Mouse (Mus musculus): ENCODE data around the gene Ace2. TPM values are rescaled to one million over a fixed set of nuclear protein-coding genes. Genes with fewer than 3 reads are reported as not detected.
A peak's percentile ranks its signal among the peaks of the same experiment; 100 is the strongest.

Ace2 gene
- total RNA-seq, 2 experiments from 2014 or later, result 1.6 to 1.8 TPM

DNA sequence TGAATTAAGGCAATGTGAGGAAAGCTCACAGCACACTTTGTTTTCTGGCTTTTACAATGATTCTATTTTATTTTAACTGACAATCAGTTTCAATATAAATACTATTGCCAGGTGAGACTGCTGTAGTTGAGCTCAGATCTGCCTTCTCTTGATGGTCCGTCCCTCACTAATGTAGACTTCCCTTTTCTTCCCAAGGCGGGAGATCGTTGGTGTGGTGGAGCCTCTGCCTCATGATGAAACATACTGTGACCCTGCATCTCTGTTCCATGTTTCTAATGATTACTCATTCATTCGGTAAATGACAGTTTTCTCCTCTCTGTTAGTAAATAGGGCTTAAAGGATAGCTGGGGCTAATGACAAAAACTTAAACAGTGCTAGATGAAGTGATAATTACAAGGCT, 34.7 kb downstream of the Ace2 start:
- intact Hi-C loops (cut with DNase I), result no loop called here
- DNase-seq (ENCODE audit: low spot score in 2 of 2), result no peak

DNA sequence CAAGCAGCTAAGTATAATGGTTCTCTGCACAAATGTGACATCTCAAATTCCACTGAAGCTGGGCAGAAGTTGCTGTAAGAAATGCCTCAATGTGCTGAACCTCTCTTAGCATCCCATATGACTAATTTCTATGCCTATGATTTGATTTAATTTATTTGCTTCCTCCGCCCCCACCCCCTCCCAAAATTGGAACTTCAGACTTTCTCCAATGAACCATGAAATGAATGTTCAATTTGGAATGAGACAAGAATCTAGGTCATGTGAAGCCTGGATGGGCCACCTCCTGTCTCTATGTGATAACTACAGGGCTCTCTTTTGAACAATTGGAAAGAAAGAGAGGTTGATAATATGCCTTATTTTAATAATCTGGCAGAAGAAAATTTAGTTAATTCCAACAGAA, 36.2 kb downstream of the Ace2 start:
- intact Hi-C loops (cut with DNase I), result loop anchor here (5.0 kb wide), 1 partner anchor 73 kb away; no protein-coding TSS in a partner anchor
- no peak for DNase-seq (ENCODE audit: low spot score in 2 of 2)

DNA sequence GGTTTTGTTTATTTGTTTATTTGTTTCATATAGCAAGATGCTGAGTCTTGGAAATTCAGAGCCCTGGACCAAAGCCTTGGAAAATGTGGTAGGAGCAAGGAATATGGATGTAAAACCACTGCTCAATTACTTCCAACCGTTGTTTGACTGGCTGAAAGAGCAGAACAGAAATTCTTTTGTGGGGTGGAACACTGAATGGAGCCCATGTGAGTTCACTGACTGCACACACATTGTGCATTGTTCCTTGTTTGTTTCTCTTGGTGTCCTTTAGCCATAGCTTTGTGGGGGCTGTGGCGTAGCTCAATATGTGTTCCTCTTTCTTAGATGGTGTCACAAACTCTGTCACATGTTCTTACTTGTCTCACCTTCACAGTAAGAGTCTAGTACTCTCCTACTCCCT, 36.6 kb downstream of the Ace2 start:
- intact Hi-C loops (cut with DNase I), result loop anchor here (5.0 kb wide), 1 partner anchor 73 kb away; no protein-coding TSS in a partner anchor
- no peak for DNase-seq (ENCODE audit: low spot score in 2 of 2)

DNA sequence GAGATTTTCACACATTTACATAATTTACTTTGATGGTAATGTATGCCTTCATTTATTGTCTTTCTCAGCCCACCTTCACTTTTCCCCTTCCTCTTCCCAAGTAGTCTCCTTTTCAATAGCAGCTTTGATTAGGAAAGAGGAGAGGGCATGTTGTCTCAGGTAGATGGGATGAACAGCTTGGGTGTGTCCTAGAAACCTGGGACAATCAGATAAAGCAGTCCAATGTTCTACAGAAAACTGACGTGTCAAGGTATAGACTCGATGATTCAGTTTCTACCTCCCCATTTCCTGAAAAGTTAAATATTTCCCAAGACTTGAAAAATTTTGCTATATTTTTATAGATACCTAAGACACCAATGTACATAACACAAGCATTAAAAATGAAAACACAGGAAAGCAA, 39.7 kb downstream of the Ace2 start:
- intact Hi-C loops (cut with DNase I), result loop anchor here (5.0 kb wide), 1 partner anchor 77 kb away; no protein-coding TSS in a partner anchor
- no peak for DNase-seq (ENCODE audit: low spot score in 2 of 2)

DNA sequence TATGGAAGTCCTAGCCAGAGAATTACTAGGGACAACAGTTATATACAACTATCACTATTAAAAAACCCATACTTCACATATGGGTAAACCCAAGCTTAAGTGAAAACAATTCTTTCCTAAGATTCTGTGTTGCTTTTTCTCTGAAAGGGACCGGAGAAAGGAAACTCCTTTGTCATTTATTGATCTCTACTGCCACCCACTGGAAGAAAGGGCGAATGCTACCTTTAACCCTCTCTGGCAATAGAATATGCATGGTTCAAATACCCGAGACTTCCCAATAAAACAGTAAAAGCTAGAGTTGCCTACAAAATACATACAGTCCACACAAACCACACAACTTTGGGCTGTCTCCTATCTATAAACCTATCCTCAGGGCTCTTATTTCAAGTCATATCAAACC, 40.6 kb downstream of the Ace2 start:
- intact Hi-C loops (cut with DNase I), result loop anchor here (5.0 kb wide), 2 partner anchors 77 to 108 kb away; no protein-coding TSS in a partner anchor

DNA sequence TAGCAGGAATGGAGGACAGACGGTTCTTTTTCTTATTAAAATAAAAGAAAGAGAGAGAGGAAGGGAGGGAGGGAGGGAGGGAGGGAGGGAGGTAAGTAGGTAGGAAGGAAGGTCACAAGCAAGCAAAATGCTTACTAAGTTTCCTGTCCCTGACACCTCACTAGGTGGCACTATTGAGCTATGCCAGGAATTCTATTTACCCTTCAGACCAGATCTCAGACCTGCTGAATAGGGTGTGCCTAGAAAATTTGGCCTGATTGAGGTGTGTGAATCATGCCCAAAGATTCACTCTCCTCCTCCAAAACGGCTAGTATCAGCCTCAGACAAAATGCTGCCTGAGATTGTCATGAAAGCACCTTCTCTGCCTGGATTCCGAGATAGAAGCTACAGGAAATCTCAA, 44.7 kb downstream of the Ace2 start:
- DNase-seq (ENCODE audit: low spot score in 2 of 2), result peak; percentile 14 to 59
- intact Hi-C loops (cut with DNase I), result loop anchor here (1.0 to 5.0 kb wide), 2 partner anchors 103 to 216 kb away; no protein-coding TSS in a partner anchor

More for the DNA sequence above, 40.6 kb downstream of the Ace2 start:
- peak; percentile 59 to 66 for DNase-seq (ENCODE audit: low spot score in 2 of 2)

DNA sequence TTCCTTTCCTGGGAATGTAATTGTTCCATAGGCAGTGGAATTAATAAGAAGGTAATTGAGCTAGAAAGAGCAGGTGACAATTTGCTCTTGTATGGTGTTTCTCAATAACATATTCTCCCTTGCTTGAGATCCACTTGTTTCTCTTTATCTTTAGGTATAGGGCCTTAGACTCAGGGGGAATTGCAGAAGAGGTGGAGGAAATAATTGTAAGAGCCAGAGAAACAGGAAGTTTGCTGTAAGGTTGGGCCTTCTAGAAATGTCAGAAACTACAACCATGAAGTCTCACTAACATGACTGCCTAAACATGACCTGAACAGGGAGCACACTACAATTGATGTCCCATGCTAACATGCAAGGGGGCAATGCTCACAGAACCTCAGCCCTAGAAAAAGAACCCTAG, 50.7 kb downstream of the Ace2 start:
- no peak for DNase-seq (ENCODE audit: low spot score in 2 of 2)
- intact Hi-C loops (cut with DNase I), result no loop called here

DNA sequence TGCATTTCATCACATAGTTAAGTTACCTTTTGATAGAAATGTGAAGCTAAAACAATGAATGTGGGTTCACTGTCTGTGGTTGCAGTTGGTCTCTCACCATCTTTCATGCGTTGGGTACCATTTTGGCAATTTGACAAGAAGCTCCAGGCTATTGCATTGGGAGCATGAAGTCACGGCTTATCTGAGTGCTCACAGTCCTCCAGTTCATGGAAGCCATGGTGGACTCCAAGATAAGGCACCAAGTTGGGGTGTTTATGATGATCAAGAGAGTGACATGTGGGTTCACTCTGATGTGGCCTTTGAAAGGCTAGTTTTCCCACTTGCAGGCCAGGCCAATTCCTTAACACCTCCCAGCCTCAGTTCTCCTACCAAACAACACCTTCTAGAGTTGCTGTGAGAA, 58.5 kb downstream of the Ace2 start:
- intact Hi-C loops (cut with DNase I), result no loop called here
- no peak for DNase-seq (ENCODE audit: low spot score in 2 of 2)

DNA sequence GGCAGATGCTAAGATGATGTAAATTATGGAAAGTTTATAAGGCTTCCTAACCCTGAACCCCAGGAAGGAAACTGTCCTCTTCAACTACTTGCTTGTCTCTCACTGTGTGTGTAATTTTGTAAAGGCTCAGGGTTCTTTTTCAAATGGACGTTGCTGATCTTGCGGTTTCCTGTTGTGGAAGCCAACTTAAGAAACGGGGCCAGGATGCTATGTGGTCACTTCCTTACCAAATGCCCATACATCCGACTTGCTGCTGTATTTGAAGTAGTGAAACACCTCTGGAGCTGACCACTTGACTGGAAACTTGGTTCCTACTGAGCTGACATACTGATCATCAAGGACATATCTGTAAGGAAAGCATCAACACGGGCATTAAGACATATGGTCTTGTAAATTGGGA, 61.4 kb downstream of the Ace2 start:
- intact Hi-C loops (cut with DNase I), result no loop called here

DNA sequence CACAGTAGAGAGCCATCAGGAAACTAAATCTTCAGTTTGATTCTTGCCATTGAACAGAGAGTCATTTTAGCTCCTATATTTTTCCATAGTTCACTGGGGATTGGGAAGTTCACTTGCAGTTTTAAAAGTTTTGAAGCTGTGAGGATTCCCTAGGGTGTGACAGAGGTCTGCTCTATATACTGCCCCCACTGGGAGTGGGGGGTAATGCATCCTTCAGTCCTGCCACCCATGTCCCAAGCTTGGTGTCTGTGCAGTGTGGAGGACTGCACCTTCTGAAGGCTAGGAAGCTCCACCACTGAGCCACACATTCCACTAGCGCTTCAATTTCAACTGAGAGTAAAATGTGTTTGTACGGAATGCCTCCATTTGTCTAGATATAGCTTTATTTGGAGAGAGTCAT, 82.9 kb downstream of the Ace2 start:
- DNase-seq (ENCODE audit: low spot score in 2 of 2), result no peak
- intact Hi-C loops (cut with DNase I), result no loop called here

More for the DNA sequence above, 61.4 kb downstream of the Ace2 start:
- no peak for DNase-seq (ENCODE audit: low spot score in 2 of 2)

DNA sequence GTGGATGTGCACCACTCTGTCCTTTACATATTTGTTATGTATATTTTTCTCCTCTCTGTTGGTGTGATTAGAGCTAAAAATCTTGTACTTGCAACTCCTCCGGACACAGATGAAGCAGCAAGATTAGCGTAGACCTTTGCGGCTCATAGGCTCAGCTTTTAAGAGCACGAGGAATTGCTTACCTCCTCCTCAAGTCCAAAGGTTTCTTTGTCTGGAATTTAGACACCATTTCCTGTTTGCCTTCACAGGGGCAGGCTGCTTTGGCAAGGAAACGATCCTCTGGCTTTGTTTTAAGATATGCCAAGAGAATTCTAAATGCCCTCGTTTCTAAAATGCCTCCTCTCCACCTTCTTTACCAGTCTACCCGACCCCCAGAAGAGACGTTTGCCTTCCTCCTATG, 94.2 kb downstream of the Ace2 start:
- no peak for DNase-seq (ENCODE audit: low spot score in 2 of 2)
- intact Hi-C loops (cut with DNase I), result no loop called here

Other genes starting within 250 kb of the Ace2 start
- 10 to 100 TPM; 25.2 to 37.2 TPM for gene Ap1s2, start 230.3 kb upstream of the Ace2 start, total RNA-seq (2021)
- 10 to 100 TPM; 37.7 to 57.0 TPM for gene Zrsr2, start 180.7 kb upstream of the Ace2 start, total RNA-seq (2021)
- gene Car5b, start 111.3 kb upstream of the Ace2 start, total RNA-seq (2021), result 1 to 10 TPM; 2.8 to 2.9 TPM
- gene Siah1b, start 62.8 kb upstream of the Ace2 start, total RNA-seq (2021), result 10 to 100 TPM; 10.8 to 11.1 TPM
- not detected for gene Cltrn, start 50.5 kb upstream of the Ace2 start, total RNA-seq (2021)
- gene Bmx, start 118.9 kb downstream of the Ace2 start, total RNA-seq (2021), result 1 to 10 TPM in 1 of 2 experiments, under 1 TPM in 1; 0.93 to 1.0 TPM
- 1 to 10 TPM; 3.7 to 3.9 TPM for gene Pir, start 130.0 kb downstream of the Ace2 start, total RNA-seq (2021)
- gene Vegfd, start 234.0 kb downstream of the Ace2 start, total RNA-seq (2021), result 1 to 10 TPM; 2.4 to 2.7 TPM